Mouse (Mus musculus): ENCODE measurements at regions not wholly inside any gene's neighbourhood (a gene's known extent, or its start where the extent isn't known, plus 50 kb on each side); places are given as distances from the start of the nearest gene placed in this dataset.

- no peak for DNase-seq (ENCODE audit: low read depth, low spot score)
Measured at GRCm38 (mm10) chr17:79167198-79167597, 115.5 kb downstream of the Qpct start.

DNA sequence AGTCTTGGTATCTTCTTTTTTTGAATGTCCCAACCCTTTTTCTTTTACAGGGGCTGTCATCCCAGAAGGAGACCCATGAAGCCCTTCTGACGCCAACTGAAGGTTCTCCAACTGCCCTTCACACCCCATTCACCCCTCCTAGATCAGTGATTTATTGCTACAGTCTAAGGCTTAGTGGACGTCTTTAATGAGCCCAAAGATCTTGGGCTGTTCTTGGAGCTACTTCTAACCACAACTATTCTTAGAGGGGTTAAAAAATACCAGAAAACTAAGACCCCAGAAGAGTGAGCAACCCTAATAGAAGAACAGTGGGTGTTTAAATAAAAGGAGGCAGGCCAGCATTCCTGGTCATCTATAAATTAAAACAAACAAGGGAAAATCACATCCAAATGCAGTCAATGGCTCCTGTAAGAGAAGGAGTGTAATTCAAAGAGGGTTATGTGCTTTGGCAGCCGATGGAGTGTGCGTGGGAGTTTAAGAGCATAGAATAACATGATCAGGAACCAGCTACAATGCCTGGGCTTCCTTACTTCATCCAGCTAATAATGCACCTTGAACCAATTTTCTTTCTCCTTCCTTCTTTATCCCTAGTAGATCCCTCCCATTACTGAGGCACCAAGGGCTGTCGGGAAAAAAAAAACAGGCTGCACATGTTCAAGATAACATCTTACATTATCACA, 113.3 kb downstream of the Qpct start:
- no peak for DNase-seq (ENCODE audit: low read depth, low spot score)

- no peak for DNase-seq (ENCODE audit: low read depth, low spot score)
Measured at GRCm38 (mm10) chr17:79163983-79164382, 112.3 kb downstream of the Qpct start.

GRCm38 (mm10) chr17:79154138-79154537, 102.4 kb downstream of the Qpct start:
- DNase-seq (ENCODE audit: low read depth, low spot score) = no peak

- no peak for DNase-seq (ENCODE audit: low read depth, low spot score)
Measured at GRCm38 (mm10) chr17:79152823-79153222, 101.1 kb downstream of the Qpct start.

GRCm38 (mm10) chr17:79147883-79148282, 96.2 kb downstream of the Qpct start:
- DNase-seq (ENCODE audit: low read depth, low spot score) = no peak

DNA sequence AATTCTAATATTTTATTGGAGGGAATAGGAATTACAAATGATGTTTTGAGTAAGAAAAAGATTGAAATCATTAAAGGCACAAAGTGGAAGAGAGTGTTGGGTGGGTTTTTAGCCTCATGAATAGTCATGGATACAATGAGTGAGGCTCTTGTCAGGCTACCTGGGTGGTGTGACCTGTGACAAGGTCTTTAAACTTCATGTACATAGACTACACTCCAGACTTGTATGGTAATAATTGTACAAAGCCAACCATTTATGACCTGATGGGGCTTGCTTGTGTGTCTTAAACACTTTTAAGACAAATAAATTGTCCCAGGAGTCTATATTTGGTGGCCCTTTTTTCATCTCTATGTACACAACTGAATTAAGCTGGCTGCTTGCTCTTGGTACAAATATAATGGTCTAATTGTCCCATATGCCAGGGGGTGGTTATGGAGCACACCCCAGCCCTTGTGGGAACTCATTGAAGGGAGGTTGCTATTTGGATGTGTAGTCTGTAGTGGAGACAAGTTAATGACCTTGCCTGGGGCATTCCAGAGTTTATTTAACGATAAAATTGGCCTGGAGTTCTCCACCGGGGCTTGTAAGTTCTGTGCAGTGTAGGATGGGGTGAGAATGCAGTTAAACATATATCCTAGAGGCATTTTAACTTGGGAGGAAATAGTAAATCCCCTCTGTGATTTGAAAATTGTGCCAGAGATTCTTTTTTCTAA, 93.4 kb downstream of the Qpct start:
- DNase-seq (ENCODE audit: low read depth, low spot score) = peak; percentile 11

- no peak for DNase-seq (ENCODE audit: low read depth, low spot score)
Measured at GRCm38 (mm10) chr17:79143031-79143430, 91.3 kb downstream of the Qpct start.

All from embryo, embryonic 11.5 days (tissue).